Mouse (Mus musculus) megakaryocyte, embryonic 14.5 days (primary cell): ENCODE results near the gene Sspo.

Experiments used
- FLI1 ChIP-seq: IDR thresholded peaks from 2 replicates; pipeline ENCODE4 v1.6.1; 2012; ENCODE audit warnings: low read length, inconsistent platforms, mixed read lengths
- GATA1 ChIP-seq: IDR thresholded peaks from 3 replicates; pipeline ENCODE4 v1.6.1; 2012; ENCODE audit warnings: mixed read lengths, low read length, inconsistent platforms, borderline replicate concordance

GRCm38 (mm10) chr6:48530862-48531261 lies 82.8 kb downstream of the Sspo start:
- TF ChIP-seq GATA1, result no peak
- no peak for TF ChIP-seq FLI1
